Comparison of ENCODE assay signal across 8 mouse cellular contexts in genomic region chr10:125388876-125389786, GRCm38 (mm10). TPM values are rescaled to one million over a fixed set of nuclear protein-coding genes. Genes with fewer than 3 reads are reported as not detected.
A peak's percentile ranks its signal among the peaks of the same experiment; 100 is the strongest.
DNase-seq lines count a peak whose midpoint lies in the region; ATAC-seq and TF ChIP-seq lines count a peak whose summit lies in the region.

TSS of gene Slc16a7 (minus strand) at chr10:125389465.

- H3K4me2 ChIP-seq in hindbrain, embryonic 14.5 days (replicated peaks): peak within 1 kb of the TSS; percentile 63

- ATAC-seq in hindbrain, embryonic 14.5 days (ENCODE audit: low FRiP score): peak; percentile 95

- TF ChIP-seq CTCF in ES-Bruce4 (IDR thresholded peaks at IDR 0.05; ENCODE audit: low read depth, low read length): no peak
- 0 out of 2 replicates have a peak, but pooled peaks have one; percentile 18 for TF ChIP-seq CTCF in cerebellum, adult 2 months (IDR thresholded peaks at IDR 0.05; ENCODE audit: borderline replicate concordance, insufficient read depth, low read depth, low read length)

- WGBS in cerebellum, adult 2 months: under 1% methylated on average over 67 of the region's 67 CpGs
- under 1% methylated on average over 62 of the region's 67 CpGs for WGBS in hindbrain, embryonic 14.5 days

- DNase-seq in cerebellum, adult 2 months: peak; percentile 94 to 95
- peak; percentile 62 to 87 for DNase-seq in frontal cortex, adult 2 months (ENCODE audit: extremely low spot score in 1 of 2, low spot score in 1 of 2)
- peak; percentile 82 for DNase-seq in hindbrain, embryonic 14.5 days (ENCODE audit: low spot score)
- DNase-seq in layer of hippocampus, postnatal 36 days: peak; percentile 84 to 87
- DNase-seq in lung, postnatal 14 days: peak; percentile 73
- DNase-seq in retina, adult 2 months (ENCODE audit: low read depth, low spot score): peak; percentile 26
- DNase-seq in thymus, postnatal 14 days: peak; percentile 67

- H3K9me3 ChIP-seq in ES-Bruce4 (replicated peaks; ENCODE audit: control insufficient read depth, insufficient read depth, low read length, poor library complexity, severe bottlenecking): no peaks in the 10 kb centered on the region
- no peaks in the 10 kb centered on the region for H3K9me3 ChIP-seq in hindbrain, embryonic 14.5 days (ENCODE audit: control insufficient read depth, low read length)

- peak within 1 kb of the TSS; percentile 48; the same call in 1 of the 2 replicates for H3K9ac ChIP-seq in ES-Bruce4 (ENCODE audit: low read depth, poor library complexity, severe bottlenecking)
- H3K9ac ChIP-seq in hindbrain, embryonic 14.5 days: peak within 1 kb of the TSS; percentile 75

- no peak for TF ChIP-seq EP300 in ES-Bruce4 (IDR thresholded peaks at IDR 0.05; ENCODE audit: insufficient read depth, low read depth, low read length)

- no peak within 1 kb of the TSS for H3K27ac ChIP-seq in ES-Bruce4 (ENCODE audit: insufficient read depth, low read length)
- peak within 1 kb of the TSS; percentile 47 for H3K27ac ChIP-seq in cerebellum, adult 2 months (ENCODE audit: insufficient read depth, low read length)
- peak within 1 kb of the TSS; percentile 73 for H3K27ac ChIP-seq in hindbrain, embryonic 14.5 days

- H3K4me3 ChIP-seq in ES-Bruce4 (ENCODE audit: low read depth, low read length): peak within 1 kb of the TSS; percentile 59
- H3K4me3 ChIP-seq in cerebellum, adult 2 months (replicated peaks; ENCODE audit: insufficient read depth, low read depth, low read length): peak within 1 kb of the TSS; percentile 75
- peak within 1 kb of the TSS; percentile 57 for H3K4me3 ChIP-seq in hindbrain, embryonic 14.5 days (replicated peaks; ENCODE audit: low read length)

- no peaks in the 10 kb centered on the region for H3K36me3 ChIP-seq in ES-Bruce4 (ENCODE audit: control insufficient read depth, insufficient read depth, low read length, poor library complexity, severe bottlenecking)
- no peaks in the 10 kb centered on the region for H3K36me3 ChIP-seq in hindbrain, embryonic 14.5 days (replicated peaks; ENCODE audit: control insufficient read depth, insufficient read depth)

- no peak for TF ChIP-seq POLR2A in ES-Bruce4 (IDR thresholded peaks at IDR 0.05; ENCODE audit: insufficient read depth, low read length)
- TF ChIP-seq POLR2A in cerebellum, adult 2 months (IDR thresholded peaks at IDR 0.05; ENCODE audit: borderline replicate concordance, insufficient read depth, low read length): peak; percentile 68

- H3K4me1 ChIP-seq in ES-Bruce4 (ENCODE audit: control insufficient read depth, insufficient read depth, low read length): no peaks in the 10 kb centered on the region
- H3K4me1 ChIP-seq in cerebellum, adult 2 months (ENCODE audit: control insufficient read depth, insufficient read depth, low read length): peaks cover 8% of the 10 kb centered on the region; the same call in 1 of the 2 replicates
- H3K4me1 ChIP-seq in hindbrain, embryonic 14.5 days (replicated peaks; ENCODE audit: control insufficient read depth, insufficient read depth, low read length): peaks cover 6% of the 10 kb centered on the region; the same call in 1 of the 2 replicates

- peaks cover 2% of the 10 kb centered on the region for H3K27me3 ChIP-seq in ES-Bruce4 (ENCODE audit: control insufficient read depth, insufficient read depth, low read length, poor library complexity, severe bottlenecking)
- H3K27me3 ChIP-seq in cerebellum, adult 2 months (ENCODE audit: control insufficient read depth, insufficient read depth, low read length): no peaks in the 10 kb centered on the region
- H3K27me3 ChIP-seq in hindbrain, embryonic 14.5 days (ENCODE audit: control insufficient read depth, insufficient read depth, low read length): no peaks in the 10 kb centered on the region

RNA-seq across cellular contexts. Expression of gene Slc16a7, which starts in this region (rescaled TPM):
- polyA plus RNA-seq in ES-Bruce4 (2011; ENCODE audit: insufficient read depth, insufficient read length, low read depth, missing spikeins): 0.21 and 0.44 TPM in 2 replicates
- 8.9 and 14.1 TPM in 2 replicates for polyA plus RNA-seq in cerebellum, adult 2 months (2012; rRNA removed)
- 9.0 and 13.4 TPM in 2 replicates for polyA plus RNA-seq in frontal cortex, adult 2 months (2012; rRNA removed)
- 10.7 and 14.1 TPM in 2 replicates for polyA plus RNA-seq in hindbrain, embryonic 14.5 days (2014; fragmentation: Nextera tagmentation; extraction: Ambion mirVana)
- 10 to 100 TPM; 40.7 to 46.9 TPM for total RNA-seq in layer of hippocampus, postnatal 36 days (2021)

Comparison
In these comparisons a context has a peak if more than half of its experiments do, and no peak if none do; other contexts are left out.
1. DNase-seq: peak in every context shown above with its lines; median percentile 94 in cerebellum, adult 2 months; 86 in layer of hippocampus, postnatal 36 days; 82 in hindbrain, embryonic 14.5 days; 74 in frontal cortex, adult 2 months; 73 in lung, postnatal 14 days; 67 in thymus, postnatal 14 days; 26 in retina, adult 2 months.